In the genomic region with DNA sequence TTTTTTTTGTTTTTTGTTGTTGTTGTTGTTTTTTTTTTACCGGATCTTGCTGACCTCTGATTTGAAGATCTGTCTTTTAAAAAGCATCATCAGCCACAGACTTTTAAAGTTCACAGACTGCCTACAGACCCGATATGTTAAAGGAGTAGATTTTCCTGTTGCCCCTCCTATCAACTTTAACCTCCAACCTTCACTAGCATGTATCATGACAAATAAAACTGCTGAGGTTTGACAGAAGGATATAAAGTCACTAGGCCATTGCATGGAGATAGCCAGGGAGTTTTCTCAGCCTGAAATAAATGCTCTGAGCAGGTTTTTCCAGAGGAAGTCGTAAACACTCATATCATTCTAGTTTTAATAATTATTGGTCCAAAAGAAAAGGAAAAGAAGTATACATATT, we compare ENCODE assay signal across 25 mouse cellular contexts.
DNase-seq lines count a peak whose midpoint lies in the region; ATAC-seq lines count a peak whose summit lies in the region.
"Had no signal": no experiment of that assay in that cellular context is flagged by ENCODE, and none has a peak within 500 bp of the region (broad histone marks: within the 10 kb centered on the region; RNA-seq: fewer than 3 reads in every experiment).

No protein-coding gene starts in this region.

- no peak overlapping the region for H3K4me2 ChIP-seq in kidney, embryonic 14.5 days (replicated peaks; ENCODE audit: low read depth, low read length)
- H3K4me2 ChIP-seq in kidney, embryonic 16.5 days (replicated peaks; ENCODE audit: low read depth, low read length) = no peak overlapping the region
- H3K4me2 ChIP-seq: embryonic facial prominence, embryonic 12.5 days; forebrain, embryonic 13.5 days; forebrain, embryonic 15.5 days had no signal

- peak; percentile 48 for DNase-seq in embryo, embryonic 10.5 days (ENCODE audit: low spot score)
- no peak for DNase-seq in embryo, embryonic 10 days (ENCODE audit: low spot score)
- no peak for DNase-seq in kidney, adult 11 months
- DNase-seq in kidney, adult 9 months = no peak
- DNase-seq: adrenal gland, adult 8-10 months; adrenal gland, postnatal 14 days; adrenal gland, postnatal 36 days; B cell, adult 2 months; cerebellum, adult 11-12 months; cerebellum, adult 2 months; cerebellum, adult 9-10 months; cerebellum, postnatal 10 days; cerebellum, postnatal 25 days; forebrain, postnatal 0 days had no signal

- peaks cover 11% of the 10 kb centered on the region for H3K9me3 ChIP-seq in kidney, embryonic 14.5 days (ENCODE audit: control insufficient read depth, low read length)
- H3K9me3 ChIP-seq in kidney, embryonic 16.5 days (ENCODE audit: low read length) = peaks cover 18% of the 10 kb centered on the region
- H3K9me3 ChIP-seq: G1E had no signal

- no peak overlapping the region for H3K4me3 ChIP-seq in kidney, embryonic 14.5 days (ENCODE audit: low read length)
- no peak overlapping the region for H3K4me3 ChIP-seq in kidney, embryonic 16.5 days (ENCODE audit: low read length)
- H3K4me3 ChIP-seq: embryonic facial prominence, embryonic 10.5 days; embryonic facial prominence, embryonic 12.5 days; forebrain, embryonic 13.5 days; forebrain, embryonic 15.5 days had no signal

- WGBS in kidney, embryonic 14.5 days = 15% methylated on average over 3 of the region's 3 CpGs
- 17% methylated on average over 3 of the region's 3 CpGs for WGBS in kidney, embryonic 16.5 days

- H3K36me3 ChIP-seq in kidney, embryonic 14.5 days (ENCODE audit: control insufficient read depth, insufficient read depth, low read length) = no peaks in the 10 kb centered on the region
- H3K36me3 ChIP-seq in kidney, embryonic 16.5 days (ENCODE audit: insufficient read depth, low read length) = peaks cover 16% of the 10 kb centered on the region; the same call in 1 of the 2 replicates
- H3K36me3 ChIP-seq: forebrain, embryonic 15.5 days had no signal

- peak; percentile 89 for ATAC-seq in kidney, embryonic 14.5 days (ENCODE audit: low FRiP score, low TSS enrichment)
- peak; percentile 86; the same call in 1 of the 2 replicates for ATAC-seq in kidney, embryonic 16.5 days (ENCODE audit: low FRiP score, low TSS enrichment)
- ATAC-seq: activated CD4-positive, CD25-positive, alpha-beta regulatory T cell, adult 4 months; CD4-positive, CD25-positive, alpha-beta regulatory T cell, adult 4 months; forebrain, embryonic 13.5 days; forebrain, embryonic 15.5 days; forebrain, postnatal 0 days; Patski had no signal

- H3K27ac ChIP-seq in kidney, embryonic 14.5 days (ENCODE audit: low read depth, low read length) = peak overlapping the region; percentile 88; the same call in 1 of the 2 replicates
- no peak overlapping the region for H3K27ac ChIP-seq in kidney, embryonic 16.5 days (ENCODE audit: low read length)
- H3K27ac ChIP-seq: embryonic facial prominence, embryonic 10.5 days; embryonic facial prominence, embryonic 12.5 days; forebrain, embryonic 13.5 days; forebrain, embryonic 15.5 days had no signal

- peaks cover 4% of the 10 kb centered on the region; the same call in 1 of the 2 replicates for H3K4me1 ChIP-seq in kidney, embryonic 14.5 days (ENCODE audit: control insufficient read depth, insufficient read depth, low read length)
- peaks cover 22% of the 10 kb centered on the region for H3K4me1 ChIP-seq in kidney, embryonic 16.5 days (ENCODE audit: insufficient read depth, low read length)
- H3K4me1 ChIP-seq: embryonic facial prominence, embryonic 12.5 days had no signal

- H3K27me3 ChIP-seq in kidney, embryonic 14.5 days (ENCODE audit: control insufficient read depth, insufficient read depth, low read length) = no peaks in the 10 kb centered on the region
- H3K27me3 ChIP-seq in kidney, embryonic 16.5 days (ENCODE audit: insufficient read depth, low read length) = no peaks in the 10 kb centered on the region
- H3K27me3 ChIP-seq: CH12.LX; embryonic facial prominence, embryonic 12.5 days; forebrain, embryonic 13.5 days; forebrain, embryonic 15.5 days; Patski had no signal

- H3K9ac ChIP-seq in kidney, embryonic 14.5 days (ENCODE audit: low read depth, low read length) = no peak overlapping the region
- no peak overlapping the region for H3K9ac ChIP-seq in kidney, embryonic 16.5 days (replicated peaks; ENCODE audit: low read length)
- H3K9ac ChIP-seq: embryonic facial prominence, embryonic 12.5 days; forebrain, embryonic 13.5 days; forebrain, embryonic 15.5 days; forebrain, postnatal 0 days had no signal
